Mouse (Mus musculus) CH12.LX (cell line): ENCODE measurements around the gene Arl11. TPM values are rescaled to one million over a fixed set of nuclear protein-coding genes. Genes with fewer than 3 reads are reported as not detected.

Experiments used
- DNase-seq: peaks from one replicate; pipeline ENCODE4 v3.0.0-alpha.2; 2013; ENCODE audit errors: extremely low read depth
- H3K27ac ChIP-seq: 2 replicates; pipeline ENCODE4 v1.5.1; 2012; ENCODE audit warnings: low read depth, mild to moderate bottlenecking, control low read depth, moderate library complexity; ENCODE audit not compliant: insufficient read depth
- H3K27me3 ChIP-seq: replicated peaks from 2 replicates; pipeline ENCODE3; 2012; ENCODE audit warnings: inconsistent platforms
- H3K36me3 ChIP-seq, 2 experiments: replicated peaks in 1 of 2; 2 replicates each; pipeline versions ENCODE3 to v1.6.1; 2012; ENCODE audit warnings: inconsistent platforms in 1 of 2, low read length in 1 of 2, mild to moderate bottlenecking in 1 of 2, mixed read lengths in 1 of 2, moderate library complexity in 1 of 2; ENCODE audit not compliant: control insufficient read depth in 1 of 2, insufficient read depth in 1 of 2
- H3K4me1 ChIP-seq, 2 experiments: 2 replicates each; pipeline ENCODE4 v1.6.1; 2012; ENCODE audit warnings: inconsistent platforms in 1 of 2, moderate library complexity in 1 of 2; ENCODE audit not compliant: insufficient read depth in 2 of 2, control insufficient read depth in 1 of 2
- H3K4me2 ChIP-seq: 2 replicates; pipeline ENCODE4 v1.6.1; 2012; ENCODE audit warnings: low read depth, mild to moderate bottlenecking, control low read depth; ENCODE audit not compliant: poor library complexity, insufficient read depth, severe bottlenecking
- H3K4me3 ChIP-seq, 3 experiments: fragments of 150-350 bp in 1 of 3; sonication (generic) in 1 of 3; replicated peaks in 1 of 3; 2 replicates each; pipeline versions ENCODE3 to v1.5.1; 2011 to 2012; ENCODE audit warnings: low read depth in 2 of 3, low read length in 2 of 3, mild to moderate bottlenecking in 2 of 3, moderate library complexity in 2 of 3, control low read depth in 1 of 3, improper control_type of control experiment in 1 of 3, inconsistent platforms in 1 of 3, mixed read lengths in 1 of 3; ENCODE audit not compliant: poor library complexity in 1 of 3
- H3K79me2 ChIP-seq: replicated peaks from 2 replicates; pipeline ENCODE4 v1.6.1; 2012; ENCODE audit warnings: mild to moderate bottlenecking, moderate library complexity; ENCODE audit not compliant: control insufficient read depth, poor library complexity, insufficient read depth, severe bottlenecking; ENCODE audit errors: extremely low read depth
- H3K9ac ChIP-seq: 2 replicates; pipeline ENCODE4 v1.6.1; 2012; ENCODE audit warnings: low read depth, mild to moderate bottlenecking, control low read depth, moderate library complexity; ENCODE audit not compliant: insufficient read depth
- H3K9me3 ChIP-seq: replicated peaks from 2 replicates; pipeline ENCODE3; 2012; ENCODE audit warnings: low read length, inconsistent platforms, mixed read lengths
- CTCF ChIP-seq, 2 experiments: IDR thresholded peaks in 1 of 2; conservative IDR thresholded peaks in 1 of 2; 2 replicates each; pipeline ENCODE4 v1.5.1; 2011 to 2012; ENCODE audit warnings: low read depth in 2 of 2, low read length in 2 of 2, improper control_type of control experiment in 1 of 2, inconsistent platforms in 1 of 2, mild to moderate bottlenecking in 1 of 2, moderate library complexity in 1 of 2
- ETS1 ChIP-seq: conservative IDR thresholded peaks from 2 replicates; pipeline ENCODE4 v1.6.1; 2012; ENCODE audit warnings: low read depth, mild to moderate bottlenecking, inconsistent platforms, low read length, improper control_type of control experiment, moderate library complexity
- GABPA ChIP-seq: IDR thresholded peaks from 2 replicates; pipeline ENCODE4 v1.6.1; 2012; ENCODE audit warnings: low read depth, low read length, improper control_type of control experiment, inconsistent platforms; ENCODE audit not compliant: insufficient replicate concordance
- JUND ChIP-seq: conservative IDR thresholded peaks from 2 replicates; pipeline ENCODE4 v1.6.1; 2011; ENCODE audit warnings: low read depth, low read length, improper control_type of control experiment
- MAFK ChIP-seq: IDR thresholded peaks from 2 replicates; pipeline ENCODE4 v1.6.1; 2011; ENCODE audit warnings: low read length, improper control_type of control experiment; ENCODE audit not compliant: insufficient replicate concordance
- MEF2A ChIP-seq: IDR thresholded peaks from 2 replicates; pipeline ENCODE4 v1.6.1; 2014; ENCODE audit warnings: low read depth, mild to moderate bottlenecking, inconsistent platforms, low read length, improper control_type of control experiment, borderline replicate concordance
- MYC ChIP-seq: IDR thresholded peaks from 2 replicates; pipeline ENCODE4 v1.6.1; 2011; ENCODE audit warnings: low read depth, mild to moderate bottlenecking, improper control_type of control experiment, low read length
- NELFE ChIP-seq: IDR thresholded peaks from 2 replicates; pipeline ENCODE4 v1.6.1; 2011; ENCODE audit warnings: low read depth, low read length, improper control_type of control experiment
- POLR2A ChIP-seq: IDR thresholded peaks from 2 replicates; pipeline ENCODE4 v1.6.1; 2011; ENCODE audit warnings: low read depth, mild to moderate bottlenecking, improper control_type of control experiment, low read length
- RAD21 ChIP-seq: IDR thresholded peaks from 2 replicates; pipeline ENCODE4 v1.6.1; 2011; ENCODE audit warnings: low read depth, mild to moderate bottlenecking, low read length, improper control_type of control experiment, moderate library complexity
- SMC3 ChIP-seq: IDR thresholded peaks from 2 replicates; pipeline ENCODE4 v1.6.1; 2011; ENCODE audit warnings: low read depth, low read length, improper control_type of control experiment
- USF1 ChIP-seq: IDR thresholded peaks from 2 replicates; pipeline ENCODE4 v1.6.1; 2014; ENCODE audit warnings: low read depth, mild to moderate bottlenecking, inconsistent platforms, low read length, improper control_type of control experiment
- USF2 ChIP-seq: conservative IDR thresholded peaks from 2 replicates; pipeline ENCODE4 v1.6.1; 2011; ENCODE audit warnings: low read depth, low read length, improper control_type of control experiment
- ZC3H11A ChIP-seq: IDR thresholded peaks from 2 replicates; pipeline ENCODE4 v1.6.1; 2012; ENCODE audit warnings: low read depth, mild to moderate bottlenecking, inconsistent platforms, low read length, improper control_type of control experiment
- ZMIZ1 ChIP-seq: IDR thresholded peaks from 2 replicates; pipeline ENCODE4 v1.6.1; 2012; ENCODE audit warnings: low read depth, mild to moderate bottlenecking, inconsistent platforms, low read length, improper control_type of control experiment
- ZNF384 ChIP-seq: IDR thresholded peaks from 2 replicates; pipeline ENCODE4 v1.6.1; 2012; ENCODE audit warnings: low read depth, low read length, improper control_type of control experiment, inconsistent platforms
- dilution Hi-C: fragments of 300-500 bp; cut with MboI; formaldehyde crosslinking; loops from 2 replicates; pipeline ENCODE4 v1.14.3; 2020; ENCODE audit warnings: low sequenced_read_pairs; ENCODE audit not compliant: extremely low pct_unique_long_range_greater_than_20kb, extremely low pct_ligation_motif_present
- in situ Hi-C: fragments of 300-500 bp; cut with MboI; formaldehyde crosslinking; loops from 3 replicates; pipeline ENCODE4 v1.14.3; 2019; ENCODE audit warnings: low sequenced_read_pairs, low pct_ligation_motif_present, low pct_unique_long_range_greater_than_20kb, mixed read lengths
- polyA plus RNA-seq: library from polyadenylated mRNA; unstranded; fragments of >175 nt; gene quantifications from 2 replicates; pipeline ENCODE4 v1.2.1, GENCODE M21; 2012; ENCODE audit warnings: low read depth; ENCODE audit not compliant: insufficient read length
- total RNA-seq, 2 experiments: library from RNA; depleted of rRNA; stranded (reverse); fragments of 300-350 nt in 1 of 2; fragments of >200 nt in 1 of 2; gene quantifications; 2 replicates each; pipeline ENCODE4 v1.2.3; 2012 to 2014

Arl11 gene
- total and polyA plus RNA-seq, 3 experiments: 1.1 to 12.2 (median 11.7) TPM

- no peak overlapping the region for H3K4me3 ChIP-seq
- DNase-seq: peak; percentile 74
- no peak overlapping the region for H3K27ac ChIP-seq
- no peaks in the 10 kb centered on the region for H3K36me3 ChIP-seq
- dilution Hi-C loops (no loop called here), in situ Hi-C loops (loop anchor here (10.0 kb wide), 1 partner anchor 500 kb away; no protein-coding TSS in a partner anchor)
- no peaks in the 10 kb centered on the region for H3K79me2 ChIP-seq
- TF ChIP-seq USF1: no peak
- peak; percentile 47; the same call in 1 of the 2 replicates for TF ChIP-seq ZNF384
- TF ChIP-seq NELFE: 0 out of 2 replicates have a peak, but pooled peaks have one; percentile 31
- TF ChIP-seq USF2: no peak
- peak; percentile 39 for TF ChIP-seq SMC3
- peak; percentile 26 to 70 for TF ChIP-seq CTCF (conservative IDR thresholded peaks at IDR 0.05 in 1 of 2, IDR thresholded peaks at IDR 0.05 in 1 of 2; ENCODE audit: low read depth in 2 of 2, low read length in 2 of 2)
- peak; percentile 60 for TF ChIP-seq RAD21
- no peak for TF ChIP-seq ZMIZ1
- no peak overlapping the region for H3K9ac ChIP-seq
- H3K4me2 ChIP-seq: peak overlapping the region; percentile 65
- no peaks in the 10 kb centered on the region for H3K27me3 ChIP-seq
- H3K4me1 ChIP-seq: peaks cover under 1 to 16% of the 10 kb centered on the region in 2 experiments
- no peaks in the 10 kb centered on the region for H3K9me3 ChIP-seq
Observed at GRCm38 (mm10) chr14:61294738-61295079, 14.8 kb upstream of the Arl11 start.

DNA sequence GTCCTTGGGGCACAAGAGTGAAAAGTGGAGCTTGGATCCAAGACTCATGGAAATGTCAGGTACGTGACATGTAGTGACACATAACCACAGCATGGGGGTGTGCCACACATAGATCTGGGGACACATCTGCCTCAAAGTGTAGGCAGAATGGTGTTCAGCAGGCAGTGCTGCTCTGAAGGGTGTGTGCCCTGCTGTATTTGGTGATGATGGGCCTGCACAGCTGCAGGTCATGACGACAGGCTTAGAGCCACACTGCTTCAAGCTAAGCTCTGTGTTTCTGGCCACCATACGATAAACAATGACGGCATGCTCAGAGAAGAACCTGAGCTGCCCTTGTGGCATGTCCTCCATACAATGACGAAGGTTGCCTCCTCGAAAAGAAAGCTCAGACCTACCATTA lies 9.7 kb upstream of the Arl11 start:
- H3K27ac ChIP-seq: no peak overlapping the region
- H3K4me1 ChIP-seq: peaks cover 0 to 3% of the 10 kb centered on the region in 2 experiments; a peak in 2 of 4 replicates
- in situ Hi-C loops (loop anchor here (10.0 kb wide), 1 partner anchor 505 kb away; no protein-coding TSS in a partner anchor), dilution Hi-C loops (no loop called here)
- H3K9me3 ChIP-seq: no peaks in the 10 kb centered on the region
- H3K79me2 ChIP-seq: no peaks in the 10 kb centered on the region
- TF ChIP-seq JUND (no peak), GABPA (no peak), ZMIZ1 (no peak)
- no peak overlapping the region for H3K4me3 ChIP-seq
- H3K4me2 ChIP-seq: no peak overlapping the region
- no peaks in the 10 kb centered on the region for H3K27me3 ChIP-seq
- no peaks in the 10 kb centered on the region for H3K36me3 ChIP-seq
- no peak overlapping the region for H3K9ac ChIP-seq
- no peak for DNase-seq

DNA sequence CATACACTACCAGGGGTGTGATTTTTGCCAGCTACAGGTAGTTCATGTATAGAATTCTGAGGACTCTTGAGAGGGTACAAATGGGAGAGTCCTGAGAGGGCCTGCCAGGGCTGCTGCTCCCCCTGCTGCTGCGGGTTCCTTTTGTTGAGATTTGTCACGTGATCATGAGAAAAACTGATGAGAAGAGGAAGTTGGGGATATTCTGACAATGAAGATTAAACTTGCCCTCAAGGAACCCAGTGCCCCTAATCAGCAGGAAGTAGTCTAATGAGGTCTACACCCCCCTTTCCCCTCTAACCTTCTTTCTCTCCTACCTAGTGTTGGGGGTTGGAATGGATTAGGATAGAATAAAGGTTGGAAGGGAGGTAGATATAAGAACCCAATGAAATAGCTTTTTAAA lies 8.2 kb upstream of the Arl11 start:
- Histone ChIP-seq H3K9ac (no peak overlapping the region), H3K4me2 (no peak overlapping the region), H3K27ac (no peak overlapping the region), H3K27me3 (no peaks in the 10 kb centered on the region), H3K4me3 (no peak overlapping the region)
- in situ Hi-C loops: no loop called here
- TF ChIP-seq MYC (no peak), POLR2A (no peak), ETS1 (no peak), ZC3H11A (no peak), MEF2A (no peak), MAFK (no peak)
- TF ChIP-seq, all 38 proteins: peak for 0
- Histone ChIP-seq H3K4me1 (peaks cover 0 to 3% of the 10 kb centered on the region in 2 experiments; a peak in 2 of 4 replicates), H3K36me3 (no peaks in the 10 kb centered on the region), H3K79me2 (no peaks in the 10 kb centered on the region), H3K9me3 (no peaks in the 10 kb centered on the region)
- no peak for DNase-seq
- dilution Hi-C loops: no loop called here
